Mouse (Mus musculus): Measurements from ENCODE around the gene Cpe.

- TF ChIP-seq GATA1 (IDR thresholded peaks at IDR 0.05; ENCODE audit: low read length), result no peak
- no peak for TF ChIP-seq TAL1 (IDR thresholded peaks at IDR 0.05; ENCODE audit: low read length)
Observed at GRCm38 (mm10) chr8:64655887-64656286, 37.0 kb downstream of the Cpe start.

All from erythroblast, embryonic 14.5 days (primary cell).